Mouse (Mus musculus) thymus, adult 2 months (tissue): Measurements from ENCODE around the gene Cyth1.

Experiments used
- CTCF ChIP-seq: fragments of 200-500 bp; IDR thresholded peaks from 2 replicates; pipeline ENCODE4 v1.5.1; 2012; ENCODE audit warnings: mild to moderate bottlenecking, control low read depth, low read length, moderate library complexity, borderline replicate concordance; ENCODE audit not compliant: control insufficient read depth, poor library complexity, insufficient read depth; ENCODE audit errors: extremely low read depth
- POLR2A ChIP-seq: fragments of 200-500 bp; IDR thresholded peaks from 2 replicates; pipeline ENCODE4 v1.6.1; 2012; ENCODE audit warnings: mild to moderate bottlenecking, low read length, control low read depth, moderate library complexity; ENCODE audit not compliant: control insufficient read depth, poor library complexity, insufficient read depth; ENCODE audit errors: extremely low read depth

DNA sequence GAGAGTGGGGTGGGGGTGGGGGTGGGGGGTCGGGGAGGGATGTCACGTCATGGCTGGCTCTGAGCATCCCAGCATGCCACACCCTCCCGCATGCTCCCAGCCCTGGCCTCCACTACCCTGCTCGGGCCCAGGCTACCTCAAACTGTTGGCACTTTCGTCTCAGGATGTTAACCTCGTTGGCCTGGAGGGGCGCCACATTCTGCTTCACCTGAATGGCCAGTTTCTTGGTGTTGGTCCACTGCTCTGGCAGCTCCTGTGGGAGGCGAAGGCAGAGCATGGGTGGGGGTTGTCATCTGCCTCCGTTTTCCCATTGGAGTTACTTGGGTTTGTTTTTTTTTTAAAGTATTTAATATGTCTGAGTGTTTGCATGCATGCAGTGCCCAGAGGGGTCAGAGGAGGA lies 147.3 kb downstream of the Cyth1 start:
- no peak for TF ChIP-seq CTCF
- TF ChIP-seq POLR2A = no peak
